Comparison of ENCODE assay signal across 8 mouse cellular contexts in the genomic region with DNA sequence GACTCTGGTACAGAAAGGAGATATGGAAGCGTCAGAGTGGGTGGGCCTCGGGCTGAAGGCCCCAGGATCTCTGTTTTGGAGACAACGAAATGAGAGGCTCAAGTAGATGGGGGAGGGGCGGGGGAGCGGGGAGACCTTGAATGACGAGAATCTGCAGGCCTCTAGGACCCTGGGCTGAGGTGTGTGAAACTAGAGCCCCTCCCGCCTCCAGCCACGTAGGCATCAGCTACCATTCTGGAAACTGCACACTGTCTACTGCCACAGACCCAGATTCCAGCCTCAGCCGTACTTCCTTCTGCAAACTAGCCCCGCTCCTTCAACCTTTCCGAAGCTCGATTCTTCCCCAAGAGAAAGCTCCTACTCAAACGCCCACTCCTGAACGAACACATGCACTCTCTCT. TPM values are rescaled to one million over a fixed set of nuclear protein-coding genes. Genes with fewer than 3 reads are reported as not detected.
DNase-seq lines count a peak whose midpoint lies in the region; ATAC-seq and TF ChIP-seq lines count a peak whose summit lies in the region.

No protein-coding gene starts in this region.

- H3K4me2 ChIP-seq in embryonic facial prominence, embryonic 15.5 days (replicated peaks) = peak overlapping the region; percentile 76

- DNase-seq in heart, embryonic 10.5 days (ENCODE audit: low spot score) = no peak
- DNase-seq in heart, adult 2 months = no peak
- DNase-seq in ES-E14 (ENCODE audit: low read depth, low spot score) = no peak
- DNase-seq in layer of hippocampus, adult 9-11 months = peak; percentile 57
- peak; percentile 56 for DNase-seq in neural tube, embryonic 10.5 days (ENCODE audit: extremely low spot score, low spot score)
- no peak for DNase-seq in gastrocnemius, postnatal 36 days

- intact Hi-C loops in heart, adult 2 months (cut with DNase I) = loop anchor here (5.0 kb wide), 1 partner anchor 156 kb away; no protein-coding TSS in a partner anchor
- intact Hi-C loops in gastrocnemius, postnatal 36 days (cut with DNase I) = loop anchor here (5.0 kb wide), 2 partner anchors 46 to 61 kb away; no protein-coding TSS in a partner anchor

- no peak for TF ChIP-seq CTCF in heart, adult 2 months (IDR thresholded peaks at IDR 0.05)

- in situ Hi-C loops in ES-E14 (cut with MboI; ENCODE audit: low sequenced_read_pairs in 2 of 2, unreplicated experiment in 2 of 2) = no loop called here

- H3K4me1 ChIP-seq in heart, embryonic 10.5 days = peaks cover 52% of the 10 kb centered on the region
- H3K4me1 ChIP-seq in heart, adult 2 months (ENCODE audit: control insufficient read depth, insufficient read depth, low read length) = peaks cover 3% of the 10 kb centered on the region
- peaks cover 5 to 28% of the 10 kb centered on the region in 2 experiments; a peak in 3 of 4 replicates for H3K4me1 ChIP-seq in ES-E14 (ENCODE audit: control insufficient read depth in 2 of 2, insufficient read depth in 2 of 2, low read length in 2 of 2, poor library complexity in 1 of 2)
- H3K4me1 ChIP-seq in embryonic facial prominence, embryonic 15.5 days = peaks cover 41% of the 10 kb centered on the region

- no peaks in the 10 kb centered on the region for H3K79me2 ChIP-seq in heart, adult 2 months (replicated peaks; ENCODE audit: control insufficient read depth, insufficient read depth, low read length)

- H3K4me3 ChIP-seq in heart, embryonic 10.5 days = peak overlapping the region; percentile 82
- no peak overlapping the region for H3K4me3 ChIP-seq in heart, adult 2 months
- peak overlapping the region; percentile 79 to 81 for H3K4me3 ChIP-seq in ES-E14 (ENCODE audit: insufficient read depth in 1 of 2, low read depth in 1 of 2, low read length in 2 of 2, poor library complexity in 1 of 2, severe bottlenecking in 1 of 2)
- peak overlapping the region; percentile 85 for H3K4me3 ChIP-seq in embryonic facial prominence, embryonic 15.5 days (replicated peaks)

- peak; percentile 68 for ATAC-seq in embryonic facial prominence, embryonic 15.5 days (ENCODE audit: insufficient number of reproducible peaks, low FRiP score, low TSS enrichment, low read depth)
- ATAC-seq in erythroblast, adult 5-6 weeks (replicated peaks; ENCODE audit: low FRiP score, poor library complexity, severe bottlenecking) = no peak

- H3K27me3 ChIP-seq in heart, embryonic 10.5 days (ENCODE audit: insufficient read depth, poor library complexity, severe bottlenecking) = peaks cover 48% of the 10 kb centered on the region
- H3K27me3 ChIP-seq in heart, adult 2 months (ENCODE audit: control insufficient read depth, insufficient read depth, low read length) = no peaks in the 10 kb centered on the region
- no peaks in the 10 kb centered on the region for H3K27me3 ChIP-seq in embryonic facial prominence, embryonic 15.5 days

- peaks cover 7% of the 10 kb centered on the region; the same call in 1 of the 2 replicates for H3K36me3 ChIP-seq in heart, embryonic 10.5 days
- H3K36me3 ChIP-seq in heart, adult 2 months (ENCODE audit: control insufficient read depth, insufficient read depth, low read length) = no peaks in the 10 kb centered on the region
- H3K36me3 ChIP-seq in ES-E14 (ENCODE audit: control insufficient read depth, insufficient read depth, low read length, poor library complexity, severe bottlenecking) = no peaks in the 10 kb centered on the region; the same call in 1 of the 2 replicates
- H3K36me3 ChIP-seq in embryonic facial prominence, embryonic 15.5 days = peaks cover 34% of the 10 kb centered on the region

- H3K27ac ChIP-seq in heart, embryonic 10.5 days = peak overlapping the region; percentile 97
- H3K27ac ChIP-seq in heart, adult 2 months = no peak overlapping the region
- no peak overlapping the region for H3K27ac ChIP-seq in ES-E14 (ENCODE audit: insufficient read depth, low read depth, low read length, poor library complexity, severe bottlenecking)
- H3K27ac ChIP-seq in embryonic facial prominence, embryonic 15.5 days (replicated peaks) = peak overlapping the region; percentile 98

- no peak for TF ChIP-seq POLR2A in heart, adult 2 months (IDR thresholded peaks at IDR 0.05; ENCODE audit: insufficient read depth, low read depth, low read length)

- H3K9me3 ChIP-seq in heart, embryonic 10.5 days = no peaks in the 10 kb centered on the region
- H3K9me3 ChIP-seq in ES-E14 (ENCODE audit: control insufficient read depth, insufficient read depth, low read depth, low read length) = no peaks in the 10 kb centered on the region
- H3K9me3 ChIP-seq in embryonic facial prominence, embryonic 15.5 days (replicated peaks) = no peaks in the 10 kb centered on the region

- WGBS in heart, embryonic 10.5 days = 8% methylated on average over 14 of the region's 14 CpGs
- WGBS in heart, adult 2 months = 27% methylated on average over 14 of the region's 14 CpGs
- 2% methylated on average over 14 of the region's 14 CpGs for WGBS in embryonic facial prominence, embryonic 15.5 days

- TF ChIP-seq EP300 in heart, adult 2 months (IDR thresholded peaks at IDR 0.05; ENCODE audit: insufficient read depth, low read depth, low read length) = no peak

- no peak overlapping the region for H3K9ac ChIP-seq in heart, adult 2 months (ENCODE audit: low read depth, low read length)
- no peak overlapping the region; the same call in 1 of the 2 replicates for H3K9ac ChIP-seq in ES-E14 (ENCODE audit: insufficient read depth, low read depth, low read length, poor library complexity, severe bottlenecking)
- peak overlapping the region; percentile 94 for H3K9ac ChIP-seq in embryonic facial prominence, embryonic 15.5 days

TF ChIP-seq in ES-E14, 5 proteins besides CTCF, POLR2A, EP300 and RAD21:
- TF ChIP-seq ZNF384 (IDR thresholded peaks at IDR 0.05; ENCODE audit: low read depth, low read length) = no peak
- TF ChIP-seq HCFC1 (IDR thresholded peaks at IDR 0.05; ENCODE audit: borderline replicate concordance, insufficient read depth, low read length) = no peak
- no peak for TF ChIP-seq CHD2 (IDR thresholded peaks at IDR 0.05; ENCODE audit: low read depth, low read length)
- TF ChIP-seq ZC3H11A (IDR thresholded peaks at IDR 0.05; ENCODE audit: borderline replicate concordance, low read depth, low read length) = no peak
- TF ChIP-seq MAFK (IDR thresholded peaks at IDR 0.05; ENCODE audit: insufficient read depth, low read depth, low read length) = no peak

RNA-seq across cellular contexts. Expression of gene P3h3, which starts 1.2 kb away (rescaled TPM):
- 10.7 and 13.4 TPM in 2 replicates for polyA plus RNA-seq in heart, embryonic 10.5 days (2016; fragmentation: Nextera tagmentation; extraction: Ambion mirVana)
- 10 to 100 TPM in 1 of 2 experiments, 1 to 10 TPM in 1; 6.9 to 10.6 TPM for total RNA-seq in heart, adult 2 months (2021)
- 15.5 and 16.2 TPM in 2 replicates for polyA plus RNA-seq in heart, adult 2 months (2012; rRNA removed)
- total RNA-seq in ES-E14 (2012; rRNA removed) = 10.1 and 15.6 TPM in 2 replicates
- polyA plus RNA-seq in embryonic facial prominence, embryonic 15.5 days (2015; fragmentation: Nextera tagmentation; extraction: Ambion mirVana) = 55.9 and 57.6 TPM in 2 replicates
- total RNA-seq in gastrocnemius, postnatal 36 days (2021) = 1 to 10 TPM; 7.5 to 7.9 TPM
- not detected in 2 replicates for total RNA-seq in erythroblast, adult 5-6 weeks (2015; ENCODE audit: low replicate concordance)
- 1.1 and 1.2 TPM in 2 replicates for total RNA-seq in erythroblast, adult 5-6 weeks (2017; ENCODE audit: low replicate concordance)

RNA-seq across cellular contexts. Expression of gene Gpr162, which starts 7.5 kb away (rescaled TPM):
- polyA plus RNA-seq in heart, embryonic 10.5 days (2016; fragmentation: Nextera tagmentation; extraction: Ambion mirVana) = 1.1 and 1.2 TPM in 2 replicates
- under 1 TPM; 0.41 to 0.44 TPM for total RNA-seq in heart, adult 2 months (2021)
- 1.0 and 1.4 TPM in 2 replicates for polyA plus RNA-seq in heart, adult 2 months (2012; rRNA removed)
- 1.7 and 3.1 TPM in 2 replicates for total RNA-seq in ES-E14 (2012; rRNA removed)
- polyA plus RNA-seq in embryonic facial prominence, embryonic 15.5 days (2015; fragmentation: Nextera tagmentation; extraction: Ambion mirVana) = 2.6 and 3.4 TPM in 2 replicates
- total RNA-seq in gastrocnemius, postnatal 36 days (2021) = under 1 TPM; 0.12 to 0.23 TPM
- not detected in 2 replicates for total RNA-seq in erythroblast, adult 5-6 weeks (2015; ENCODE audit: low replicate concordance)
- not detected in 2 replicates for total RNA-seq in erythroblast, adult 5-6 weeks (2017; ENCODE audit: low replicate concordance)

RNA-seq across cellular contexts. Expression of gene Gnb3, which starts 16.2 kb away (rescaled TPM):
- 2.4 and 5.2 TPM in 2 replicates for polyA plus RNA-seq in heart, embryonic 10.5 days (2016; fragmentation: Nextera tagmentation; extraction: Ambion mirVana)
- total RNA-seq in heart, adult 2 months (2021) = 10 to 100 TPM in 1 of 2 experiments, 1 to 10 TPM in 1; 6.1 to 10.9 TPM
- polyA plus RNA-seq in heart, adult 2 months (2012; rRNA removed) = 6.9 and 14.0 TPM in 2 replicates
- total RNA-seq in ES-E14 (2012; rRNA removed) = 0.32 TPM in 1 of 2 replicates, not detected in the other
- 2.0 and 2.1 TPM in 2 replicates for polyA plus RNA-seq in embryonic facial prominence, embryonic 15.5 days (2015; fragmentation: Nextera tagmentation; extraction: Ambion mirVana)
- total RNA-seq in gastrocnemius, postnatal 36 days (2021) = 1 to 10 TPM; 1.2 to 1.6 TPM
- total RNA-seq in erythroblast, adult 5-6 weeks (2015; ENCODE audit: low replicate concordance) = not detected in 2 replicates
- not detected in 2 replicates for total RNA-seq in erythroblast, adult 5-6 weeks (2017; ENCODE audit: low replicate concordance)

RNA-seq across cellular contexts. Expression of gene Cdca3, which starts 27.0 kb away (rescaled TPM):
- polyA plus RNA-seq in heart, embryonic 10.5 days (2016; fragmentation: Nextera tagmentation; extraction: Ambion mirVana) = 150 and 179 TPM in 2 replicates
- under 1 TPM; 0.32 to 0.70 TPM for total RNA-seq in heart, adult 2 months (2021)
- polyA plus RNA-seq in heart, adult 2 months (2012; rRNA removed) = 0.72 and 1.9 TPM in 2 replicates
- total RNA-seq in ES-E14 (2012; rRNA removed) = 128 and 137 TPM in 2 replicates
- 128 and 138 TPM in 2 replicates for polyA plus RNA-seq in embryonic facial prominence, embryonic 15.5 days (2015; fragmentation: Nextera tagmentation; extraction: Ambion mirVana)
- 1 to 10 TPM; 1.5 to 1.8 TPM for total RNA-seq in gastrocnemius, postnatal 36 days (2021)
- 65.8 and 68.0 TPM in 2 replicates for total RNA-seq in erythroblast, adult 5-6 weeks (2015; ENCODE audit: low replicate concordance)
- 58.5 and 73.8 TPM in 2 replicates for total RNA-seq in erythroblast, adult 5-6 weeks (2017; ENCODE audit: low replicate concordance)

RNA-seq across cellular contexts. Expression of gene Usp5, which starts 27.0 kb away (rescaled TPM):
- polyA plus RNA-seq in heart, embryonic 10.5 days (2016; fragmentation: Nextera tagmentation; extraction: Ambion mirVana) = 145 and 151 TPM in 2 replicates
- total RNA-seq in heart, adult 2 months (2021) = 10 to 100 TPM; 68.4 to 72.3 TPM
- 51.0 and 74.9 TPM in 2 replicates for polyA plus RNA-seq in heart, adult 2 months (2012; rRNA removed)
- total RNA-seq in ES-E14 (2012; rRNA removed) = 149 and 150 TPM in 2 replicates
- polyA plus RNA-seq in embryonic facial prominence, embryonic 15.5 days (2015; fragmentation: Nextera tagmentation; extraction: Ambion mirVana) = 140 and 141 TPM in 2 replicates
- total RNA-seq in gastrocnemius, postnatal 36 days (2021) = 10 to 100 TPM; 41.7 to 43.2 TPM
- 10.0 and 34.6 TPM in 2 replicates for total RNA-seq in erythroblast, adult 5-6 weeks (2015; ENCODE audit: low replicate concordance)
- total RNA-seq in erythroblast, adult 5-6 weeks (2017; ENCODE audit: low replicate concordance) = 22.0 and 29.6 TPM in 2 replicates

Comparison
In these comparisons a context has a peak if more than half of its experiments do, and no peak if none do; other contexts are left out.
1. H3K27ac ChIP-seq: peak in heart, embryonic 10.5 days (single experiment) and embryonic facial prominence, embryonic 15.5 days (single experiment); none in heart, adult 2 months (single experiment) and ES-E14 (single experiment).
2. DNase-seq: peak in layer of hippocampus, adult 9-11 months (single experiment) and neural tube, embryonic 10.5 days (single experiment); none in heart, embryonic 10.5 days (single experiment), heart, adult 2 months (0 of 2), ES-E14 (single experiment) and gastrocnemius, postnatal 36 days (0 of 2).